Mouse (Mus musculus) neural tube, embryonic 11.5 days (tissue): Measurements from ENCODE around the gene Rhob. TPM values are rescaled to one million over a fixed set of nuclear protein-coding genes. Genes with fewer than 3 reads are reported as not detected.

Experiments
- ATAC-seq: fragments of 200-750 bp; cut with Nextera tagmentation; 2 replicates; pipeline ENCODE4 v1.8.0; 2017; ENCODE audit warnings: moderate number of reproducible peaks, mild to moderate bottlenecking, moderate TSS enrichment, moderate library complexity; ENCODE audit not compliant: insufficient read depth, low FRiP score, low TSS enrichment
- DNase-seq: peaks from one replicate; pipeline ENCODE4 v3.0.0-alpha.2; 2015; ENCODE audit warnings: low spot score
- H3K27ac ChIP-seq: fragments of 300-500 bp; sonication (generic); 2 replicates; pipeline ENCODE4 v1.5.1; 2014; ENCODE audit warnings: low read depth, mild to moderate bottlenecking, low read length
- H3K27me3 ChIP-seq: fragments of 300-500 bp; sonication (generic); 2 replicates; pipeline ENCODE4 v1.6.1; 2014; ENCODE audit warnings: mild to moderate bottlenecking, low read length, mixed read lengths; ENCODE audit not compliant: control insufficient read depth, insufficient read depth
- H3K36me3 ChIP-seq: fragments of 300-500 bp; sonication (generic); 2 replicates; pipeline ENCODE4 v1.6.1; 2014; ENCODE audit warnings: mild to moderate bottlenecking, low read length, moderate library complexity, mixed read lengths; ENCODE audit not compliant: control insufficient read depth, insufficient read depth
- H3K4me1 ChIP-seq: fragments of 300-500 bp; sonication (generic); 2 replicates; pipeline ENCODE4 v1.6.1; 2014; ENCODE audit warnings: low read length, mixed read lengths; ENCODE audit not compliant: control insufficient read depth, insufficient read depth
- H3K4me2 ChIP-seq: fragments of 300-500 bp; sonication (generic); 2 replicates; pipeline ENCODE4 v1.6.1; 2014; ENCODE audit warnings: low read depth, mild to moderate bottlenecking, moderate library complexity
- H3K4me3 ChIP-seq: fragments of 300-500 bp; sonication (generic); 2 replicates; pipeline ENCODE4 v1.5.1; 2014; ENCODE audit warnings: low read depth, low read length
- H3K9ac ChIP-seq: fragments of 300-500 bp; sonication (generic); 2 replicates; pipeline ENCODE4 v1.6.1; 2014; ENCODE audit warnings: mild to moderate bottlenecking, low read length
- H3K9me3 ChIP-seq: fragments of 300-500 bp; sonication (generic); 2 replicates; pipeline ENCODE4 v1.6.1; 2016; ENCODE audit warnings: low read length; ENCODE audit not compliant: control insufficient read depth
- WGBS: fragments of 180-500 bp; shearing (Covaris S2); extraction: QIAGEN DNeasy Blood & Tissue Kit; methylation state at CpG from one replicate; pipeline ENCODE4 v1.1.7; 2014; 5-methylcytosine and 5-hydroxymethylcytosine counted together
- polyA plus RNA-seq: library from polyadenylated mRNA; unstranded; fragments of >200 nt; fragmentation: Nextera tagmentation; extraction: Ambion mirVana; gene quantifications from 2 replicates; pipeline ENCODE4 v1.2.1, GENCODE M21; 2014

The Rhob gene
- polyA plus RNA-seq, 1 experiment from 2014 or later = 93.1 TPM

GRCm38 (mm10) chr12:8500597-8501570 lies 1.1 kb upstream of the Rhob start:
- H3K36me3 ChIP-seq = no peaks in the 10 kb centered on the region
- H3K9me3 ChIP-seq = no peaks in the 10 kb centered on the region
- WGBS = 47% methylated on average over 17 of the region's 17 CpGs
- H3K4me1 ChIP-seq = peaks cover 21% of the 10 kb centered on the region
- no peaks in the 10 kb centered on the region for H3K27me3 ChIP-seq
- H3K4me2 ChIP-seq = peak overlapping the region; percentile 88
- H3K9ac ChIP-seq = peak overlapping the region; percentile 79
- DNase-seq (peak; percentile 24), ATAC-seq (no peak)
- H3K27ac ChIP-seq = peak overlapping the region; percentile 99
- peak overlapping the region; percentile 89 for H3K4me3 ChIP-seq

- DNase-seq (peak; percentile 74), ATAC-seq (peak; percentile 53)
- H3K4me1 ChIP-seq = peaks cover 21% of the 10 kb centered on the region
- peak overlapping the region; percentile 88 for H3K4me2 ChIP-seq
- peak overlapping the region; percentile 99 for H3K9ac ChIP-seq
- no peaks in the 10 kb centered on the region for H3K9me3 ChIP-seq
- H3K27me3 ChIP-seq = no peaks in the 10 kb centered on the region
- H3K27ac ChIP-seq = peak overlapping the region; percentile 99
- WGBS = under 1% methylated on average over 99 of the region's 99 CpGs
- peak overlapping the region; percentile 89 for H3K4me3 ChIP-seq
- no peaks in the 10 kb centered on the region for H3K36me3 ChIP-seq
These were observed 573 bp downstream of the Rhob start for GRCm38 (mm10) chr12:8499001-8499870.

- peak; percentile 68 for DNase-seq
- Histone ChIP-seq H3K9ac (peak overlapping the region; percentile 99), H3K4me1 (peaks cover 21% of the 10 kb centered on the region), H3K4me3 (peak overlapping the region; percentile 89), H3K36me3 (no peaks in the 10 kb centered on the region), H3K9me3 (no peaks in the 10 kb centered on the region), H3K27ac (peak overlapping the region; percentile 99), H3K27me3 (no peaks in the 10 kb centered on the region), H3K4me2 (peak overlapping the region; percentile 88)
- WGBS = 0% methylated on average over 13 of the region's 13 CpGs
- ATAC-seq = peak; percentile 5
These were observed 1.2 kb downstream of the Rhob start for GRCm38 (mm10) chr12:8498591-8499000.

- no peaks in the 10 kb centered on the region for H3K27me3 ChIP-seq
- DNase-seq = peak; percentile 53
- peaks cover 21% of the 10 kb centered on the region for H3K4me1 ChIP-seq
- H3K9ac ChIP-seq = peak overlapping the region; percentile 99
- no peaks in the 10 kb centered on the region for H3K36me3 ChIP-seq
- ATAC-seq = no peak; the same call in 1 of the 2 replicates
- H3K27ac ChIP-seq = peak overlapping the region; percentile 99
- WGBS = 12% methylated on average over 8 of the region's 8 CpGs
- H3K4me2 ChIP-seq = peak overlapping the region; percentile 88
- peak overlapping the region; percentile 89 for H3K4me3 ChIP-seq
- no peaks in the 10 kb centered on the region for H3K9me3 ChIP-seq
These were observed 1.6 kb downstream of the Rhob start for GRCm38 (mm10) chr12:8498148-8498571.

GRCm38 (mm10) chr12:8497314-8497706 lies 2.5 kb downstream of the Rhob start:
- H3K9ac ChIP-seq = no peak overlapping the region; the same call in 1 of the 2 replicates
- H3K4me3 ChIP-seq = peak overlapping the region; percentile 89
- H3K36me3 ChIP-seq = no peaks in the 10 kb centered on the region
- H3K4me2 ChIP-seq = peak overlapping the region; percentile 88
- H3K9me3 ChIP-seq = no peaks in the 10 kb centered on the region
- ATAC-seq (no peak), DNase-seq (no peak)
- 15% methylated on average over 2 of the region's 2 CpGs for WGBS
- no peak overlapping the region for H3K27ac ChIP-seq
- H3K4me1 ChIP-seq = peaks cover 21% of the 10 kb centered on the region
- H3K27me3 ChIP-seq = no peaks in the 10 kb centered on the region

GRCm38 (mm10) chr12:8496679-8497313 lies 3.0 kb downstream of the Rhob start:
- ATAC-seq (no peak), DNase-seq (no peak)
- Histone ChIP-seq H3K27ac (no peak overlapping the region), H3K36me3 (no peaks in the 10 kb centered on the region), H3K4me3 (peak overlapping the region; percentile 89; the same call in 1 of the 2 replicates), H3K9me3 (no peaks in the 10 kb centered on the region), H3K27me3 (no peaks in the 10 kb centered on the region), H3K4me1 (peaks cover 21% of the 10 kb centered on the region), H3K4me2 (peak overlapping the region; percentile 88), H3K9ac (peak overlapping the region; percentile 22)
- WGBS = 36% methylated on average over 2 of the region's 2 CpGs

- H3K27ac ChIP-seq = 0 out of 2 replicates have a peak overlapping the region, but pooled peaks have one; percentile 54
- H3K36me3 ChIP-seq = no peaks in the 10 kb centered on the region
- peaks cover 21% of the 10 kb centered on the region for H3K4me1 ChIP-seq
- DNase-seq (peak; percentile 39), ATAC-seq (no peak)
- 25% methylated on average over 15 of the region's 15 CpGs for WGBS
- no peak overlapping the region; the same call in 1 of the 2 replicates for H3K4me3 ChIP-seq
- H3K9me3 ChIP-seq = no peaks in the 10 kb centered on the region
- peak overlapping the region; percentile 88 for H3K4me2 ChIP-seq
- H3K9ac ChIP-seq = no peak overlapping the region
- no peaks in the 10 kb centered on the region for H3K27me3 ChIP-seq
These were observed 3.7 kb downstream of the Rhob start for GRCm38 (mm10) chr12:8495881-8496678.
